Mouse (Mus musculus) midbrain, embryonic 14.5 days (tissue): Measurements from ENCODE around the gene Hivep2. TPM values are rescaled to one million over a fixed set of nuclear protein-coding genes. Genes with fewer than 3 reads are reported as not detected.

Source experiments
- ATAC-seq: fragments of 200-750 bp; cut with Nextera tagmentation; 2 replicates; pipeline ENCODE4 v1.8.0; 2017; ENCODE audit warnings: moderate number of reproducible peaks, moderate library complexity; ENCODE audit not compliant: low FRiP score, low TSS enrichment
- DNase-seq: peaks from one replicate; pipeline ENCODE4 v3.0.0-alpha.2; 2015
- H3K27ac ChIP-seq: fragments of 300-500 bp; sonication (generic); replicated peaks from 2 replicates; pipeline ENCODE4 v1.5.1; 2014; ENCODE audit warnings: mild to moderate bottlenecking, low read depth, low read length, moderate library complexity
- H3K27me3 ChIP-seq: fragments of 300-500 bp; sonication (generic); 2 replicates; pipeline ENCODE4 v1.6.1; 2014; ENCODE audit warnings: low read length, control low read depth, mixed read lengths; ENCODE audit not compliant: control insufficient read depth, insufficient read depth
- H3K36me3 ChIP-seq: fragments of 300-500 bp; sonication (generic); 2 replicates; pipeline ENCODE4 v1.6.1; 2014; ENCODE audit warnings: low read length, control low read depth; ENCODE audit not compliant: control insufficient read depth, insufficient read depth
- H3K4me1 ChIP-seq: fragments of 300-500 bp; sonication (generic); 2 replicates; pipeline ENCODE4 v1.6.1; 2014; ENCODE audit warnings: mild to moderate bottlenecking, antibody characterized with exemption, low read length, control low read depth; ENCODE audit not compliant: control insufficient read depth, insufficient read depth
- H3K4me2 ChIP-seq: fragments of 300-500 bp; sonication (generic); 2 replicates; pipeline ENCODE4 v1.6.1; 2014; ENCODE audit warnings: mild to moderate bottlenecking, low read length, moderate library complexity
- H3K4me3 ChIP-seq: fragments of 300-500 bp; sonication (generic); replicated peaks from 2 replicates; pipeline ENCODE4 v1.5.1; 2014; ENCODE audit warnings: low read depth, low read length
- H3K9ac ChIP-seq: fragments of 300-500 bp; sonication (generic); replicated peaks from 2 replicates; pipeline ENCODE4 v1.6.1; 2014; ENCODE audit warnings: mild to moderate bottlenecking, low read length, moderate library complexity
- H3K9me3 ChIP-seq: fragments of 300-500 bp; sonication (generic); 2 replicates; pipeline ENCODE4 v1.6.1; 2016; ENCODE audit warnings: low read length, control low read depth, mixed read lengths; ENCODE audit not compliant: control insufficient read depth
- WGBS: fragments of 180-500 bp; shearing (Covaris S2); extraction: QIAGEN DNeasy Blood & Tissue Kit; methylation state at CpG from one replicate; pipeline ENCODE4 v1.1.7; 2014; 5-methylcytosine and 5-hydroxymethylcytosine counted together
- polyA plus RNA-seq: library from polyadenylated mRNA; unstranded; fragments of >200 nt; fragmentation: Nextera tagmentation; extraction: Ambion mirVana; gene quantifications from 2 replicates; pipeline ENCODE4 v1.2.1, GENCODE M21; 2014

Hivep2 gene
- 12.8 TPM in 2 replicates for polyA plus RNA-seq

GRCm38 (mm10) chr10:13965974-13966829 lies at the start of gene Hivep2:
TSS of gene Hivep2 (plus strand) at chr10:13966075.
- H3K9ac ChIP-seq, result peak within 1 kb of the TSS; percentile 82
- H3K4me1 ChIP-seq, result no peaks in the 10 kb centered on the region
- H3K4me2 ChIP-seq, result peak within 1 kb of the TSS; percentile 100
- peak within 1 kb of the TSS; percentile 96 for H3K27ac ChIP-seq
- DNase-seq (peak; percentile 74), ATAC-seq (peak; percentile 61)
- no peaks in the 10 kb centered on the region for H3K36me3 ChIP-seq
- under 1% methylated on average over 63 of the region's 67 CpGs for WGBS
- H3K9me3 ChIP-seq, result no peaks in the 10 kb centered on the region
- peak within 1 kb of the TSS; percentile 60 for H3K4me3 ChIP-seq
- H3K27me3 ChIP-seq, result 0 out of 2 replicates have a peak, but pooled peaks cover 6% of the 10 kb centered on the region

- no peak overlapping the region for H3K9ac ChIP-seq
- H3K27ac ChIP-seq, result no peak overlapping the region
- DNase-seq, result peak; percentile 78
- no peaks in the 10 kb centered on the region for H3K27me3 ChIP-seq
- ATAC-seq, result peak; percentile 87
- H3K9me3 ChIP-seq, result no peaks in the 10 kb centered on the region
- 10% methylated on average over 12 of the region's 12 CpGs for WGBS
- no peaks in the 10 kb centered on the region for H3K36me3 ChIP-seq
- no peak overlapping the region for H3K4me3 ChIP-seq
- peak overlapping the region; percentile 2; the same call in 1 of the 2 replicates for H3K4me2 ChIP-seq
- H3K4me1 ChIP-seq, result peaks cover 8% of the 10 kb centered on the region; the same call in 1 of the 2 replicates
These were observed 49.1 kb upstream of the Hivep2 start for GRCm38 (mm10) chr10:13916645-13917342.

GRCm38 (mm10) chr10:13921641-13922385 lies 44.1 kb upstream of the Hivep2 start:
- ATAC-seq, result no peak
- Histone ChIP-seq H3K4me2 (no peak overlapping the region), H3K9me3 (no peaks in the 10 kb centered on the region), H3K4me3 (no peak overlapping the region), H3K4me1 (peaks cover under 1% of the 10 kb centered on the region; the same call in 1 of the 2 replicates), H3K36me3 (no peaks in the 10 kb centered on the region), H3K9ac (no peak overlapping the region), H3K27ac (no peak overlapping the region), H3K27me3 (no peaks in the 10 kb centered on the region)
- DNase-seq, result no peak
- WGBS, result 86% methylated on average over 9 of the region's 9 CpGs

GRCm38 (mm10) chr10:13929306-13929705 lies 36.6 kb upstream of the Hivep2 start:
- no peak for ATAC-seq

GRCm38 (mm10) chr10:13932147-13932546 lies 33.7 kb upstream of the Hivep2 start:
- H3K4me1 ChIP-seq, result no peaks in the 10 kb centered on the region
- no peak overlapping the region for H3K4me2 ChIP-seq
- H3K27ac ChIP-seq, result no peak overlapping the region
- 86% methylated on average over 3 of the region's 3 CpGs for whole genome bisulfite sequencing
- H3K9me3 ChIP-seq, result no peaks in the 10 kb centered on the region
- H3K4me3 ChIP-seq, result no peak overlapping the region
- no peaks in the 10 kb centered on the region for H3K36me3 ChIP-seq
- DNase-seq (no peak), ATAC-seq (no peak)
- H3K27me3 ChIP-seq, result no peaks in the 10 kb centered on the region
- no peak overlapping the region for H3K9ac ChIP-seq

More at GRCm38 (mm10) chr10:13929306-13929705, 36.6 kb upstream of the Hivep2 start:
- Histone ChIP-seq H3K36me3 (no peaks in the 10 kb centered on the region), H3K4me2 (no peak overlapping the region), H3K9me3 (no peaks in the 10 kb centered on the region), H3K27me3 (no peaks in the 10 kb centered on the region), H3K9ac (no peak overlapping the region), H3K4me3 (no peak overlapping the region), H3K27ac (no peak overlapping the region), H3K4me1 (no peaks in the 10 kb centered on the region)
- 76% methylated on average over 5 of the region's 5 CpGs for WGBS
- no peak for DNase-seq

- H3K4me2 ChIP-seq, result no peak overlapping the region
- WGBS, result 87% methylated on average over 7 of the region's 7 CpGs
- H3K4me3 ChIP-seq, result no peak overlapping the region
- H3K27ac ChIP-seq, result no peak overlapping the region
- H3K4me1 ChIP-seq, result no peaks in the 10 kb centered on the region
- ATAC-seq (no peak), DNase-seq (no peak)
- H3K9ac ChIP-seq, result no peak overlapping the region
- no peaks in the 10 kb centered on the region for H3K27me3 ChIP-seq
- no peaks in the 10 kb centered on the region for H3K9me3 ChIP-seq
- no peaks in the 10 kb centered on the region for H3K36me3 ChIP-seq
These were observed 32.6 kb upstream of the Hivep2 start for GRCm38 (mm10) chr10:13933320-13933719.

GRCm38 (mm10) chr10:13935646-13936045 lies 30.2 kb upstream of the Hivep2 start:
- Histone ChIP-seq H3K9me3 (no peaks in the 10 kb centered on the region), H3K36me3 (no peaks in the 10 kb centered on the region), H3K4me2 (no peak overlapping the region), H3K27me3 (no peaks in the 10 kb centered on the region), H3K9ac (no peak overlapping the region), H3K4me1 (no peaks in the 10 kb centered on the region), H3K27ac (no peak overlapping the region), H3K4me3 (no peak overlapping the region)
- no peak for DNase-seq
- ATAC-seq, result no peak
- 78% methylated on average over 2 of the region's 2 CpGs for WGBS

- ATAC-seq (no peak), DNase-seq (no peak)
- Histone ChIP-seq H3K9me3 (no peaks in the 10 kb centered on the region), H3K4me3 (no peak overlapping the region), H3K4me2 (no peak overlapping the region), H3K9ac (no peak overlapping the region), H3K36me3 (no peaks in the 10 kb centered on the region), H3K27ac (no peak overlapping the region), H3K4me1 (no peaks in the 10 kb centered on the region), H3K27me3 (no peaks in the 10 kb centered on the region)
- WGBS, result 93% methylated on average over 2 of the region's 2 CpGs
These were observed 24.5 kb upstream of the Hivep2 start for GRCm38 (mm10) chr10:13941406-13941805.
